Mouse (Mus musculus) hindbrain, embryonic 13.5 days (tissue): ENCODE measurements around the gene Dync1i1. TPM values are rescaled to one million over a fixed set of nuclear protein-coding genes. Genes with fewer than 3 reads are reported as not detected.

Experiments
- ATAC-seq: fragments of 200-750 bp; cut with Nextera tagmentation; 2 replicates; pipeline ENCODE4 v1.8.0; 2017; ENCODE audit warnings: moderate TSS enrichment; ENCODE audit not compliant: low FRiP score
- H3K27ac ChIP-seq: fragments of 300-500 bp; sonication (generic); 2 replicates; pipeline ENCODE4 v1.5.1; 2015; ENCODE audit warnings: inconsistent platforms, mild to moderate bottlenecking, moderate library complexity
- H3K27me3 ChIP-seq: fragments of 300-500 bp; sonication (generic); 2 replicates; pipeline ENCODE4 v1.6.1; 2015; ENCODE audit warnings: mild to moderate bottlenecking, inconsistent platforms
- H3K36me3 ChIP-seq: fragments of 300-500 bp; sonication (generic); 2 replicates; pipeline ENCODE4 v1.6.1; 2015; ENCODE audit warnings: mild to moderate bottlenecking, inconsistent platforms
- H3K4me1 ChIP-seq: fragments of 300-500 bp; sonication (generic); replicated peaks from 2 replicates; pipeline ENCODE4 v1.6.1; 2015; ENCODE audit warnings: inconsistent platforms
- H3K4me2 ChIP-seq: fragments of 300-500 bp; sonication (generic); 2 replicates; pipeline ENCODE4 v1.6.1; 2015; ENCODE audit warnings: inconsistent platforms, mild to moderate bottlenecking, moderate library complexity
- H3K4me3 ChIP-seq: fragments of 300-500 bp; sonication (generic); 2 replicates; pipeline ENCODE4 v1.5.1; 2015; ENCODE audit warnings: mild to moderate bottlenecking, inconsistent platforms
- H3K9ac ChIP-seq: fragments of 300-500 bp; sonication (generic); 2 replicates; pipeline ENCODE4 v1.6.1; 2015; ENCODE audit warnings: mild to moderate bottlenecking, inconsistent platforms
- H3K9me3 ChIP-seq: fragments of 300-500 bp; sonication (generic); 2 replicates; pipeline ENCODE4 v1.6.1; 2016; ENCODE audit warnings: inconsistent platforms
- WGBS: fragments of 180-500 bp; shearing (Covaris S2); methylation state at CpG from one replicate; pipeline ENCODE4 v1.1.7; 2015; 5-methylcytosine and 5-hydroxymethylcytosine counted together
- polyA plus RNA-seq: library from polyadenylated mRNA; unstranded; fragments of >200 nt; fragmentation: Nextera tagmentation; extraction: Ambion mirVana; gene quantifications from 2 replicates; pipeline ENCODE4 v1.2.1, GENCODE M21; 2015

Gene Dync1i1
- polyA plus RNA-seq, 1 experiment from 2014 or later = 9.0 TPM

GRCm38 (mm10) chr6:5734862-5735261 is 9.4 kb downstream of the Dync1i1 start:
- H3K4me3 ChIP-seq = no peak overlapping the region
- 81% methylated on average over 1 of the region's 1 CpGs for WGBS
- no peaks in the 10 kb centered on the region for H3K9me3 ChIP-seq
- H3K4me1 ChIP-seq = no peaks in the 10 kb centered on the region
- H3K36me3 ChIP-seq = no peaks in the 10 kb centered on the region
- no peak overlapping the region for H3K27ac ChIP-seq
- no peak for ATAC-seq
- no peaks in the 10 kb centered on the region for H3K27me3 ChIP-seq
- H3K4me2 ChIP-seq = no peak overlapping the region
- H3K9ac ChIP-seq = no peak overlapping the region

- Histone ChIP-seq H3K4me3 (no peak overlapping the region), H3K4me2 (no peak overlapping the region), H3K27me3 (no peaks in the 10 kb centered on the region), H3K9me3 (no peaks in the 10 kb centered on the region), H3K9ac (no peak overlapping the region), H3K27ac (no peak overlapping the region), H3K36me3 (no peaks in the 10 kb centered on the region), H3K4me1 (no peaks in the 10 kb centered on the region)
- ATAC-seq = peak; percentile 32; the same call in 1 of the 2 replicates
- 69% methylated on average over 7 of the region's 7 CpGs for WGBS
Measured at GRCm38 (mm10) chr6:5739711-5740110, 14.3 kb downstream of the Dync1i1 start.

- no peak overlapping the region for H3K4me2 ChIP-seq
- H3K4me1 ChIP-seq = no peaks in the 10 kb centered on the region
- H3K4me3 ChIP-seq = no peak overlapping the region
- no peak overlapping the region for H3K9ac ChIP-seq
- WGBS = 90% methylated on average over 6 of the region's 6 CpGs
- H3K36me3 ChIP-seq = no peaks in the 10 kb centered on the region
- no peak for ATAC-seq
- H3K9me3 ChIP-seq = no peaks in the 10 kb centered on the region
- no peak overlapping the region for H3K27ac ChIP-seq
- no peaks in the 10 kb centered on the region for H3K27me3 ChIP-seq
Measured at GRCm38 (mm10) chr6:5741395-5742032, 16.1 kb downstream of the Dync1i1 start.

- H3K27me3 ChIP-seq = no peaks in the 10 kb centered on the region
- no peak for ATAC-seq
- peaks cover 8% of the 10 kb centered on the region for H3K4me1 ChIP-seq
Measured at GRCm38 (mm10) chr6:5750079-5750711, 24.8 kb downstream of the Dync1i1 start.

GRCm38 (mm10) chr6:5752128-5752527 is 26.7 kb downstream of the Dync1i1 start:
- Histone ChIP-seq H3K9me3 (no peaks in the 10 kb centered on the region), H3K4me2 (peak overlapping the region; percentile 19), H3K4me3 (no peak overlapping the region), H3K27me3 (no peaks in the 10 kb centered on the region), H3K4me1 (peaks cover 8% of the 10 kb centered on the region), H3K27ac (no peak overlapping the region), H3K9ac (no peak overlapping the region), H3K36me3 (no peaks in the 10 kb centered on the region)
- 60% methylated on average over 16 of the region's 16 CpGs for WGBS
- ATAC-seq = peak; percentile 65

More at GRCm38 (mm10) chr6:5750079-5750711, 24.8 kb downstream of the Dync1i1 start:
- H3K9me3 ChIP-seq = no peaks in the 10 kb centered on the region
- 81% methylated on average over 6 of the region's 6 CpGs for WGBS
- H3K27ac ChIP-seq = no peak overlapping the region
- H3K4me3 ChIP-seq = no peak overlapping the region
- H3K9ac ChIP-seq = no peak overlapping the region
- no peak overlapping the region for H3K4me2 ChIP-seq
- H3K36me3 ChIP-seq = no peaks in the 10 kb centered on the region

- no peak overlapping the region for H3K9ac ChIP-seq
- no peak overlapping the region for H3K4me2 ChIP-seq
- H3K9me3 ChIP-seq = no peaks in the 10 kb centered on the region
- ATAC-seq = 0 out of 2 replicates have a peak, but pooled peaks have one; percentile 41
- H3K27me3 ChIP-seq = no peaks in the 10 kb centered on the region
- no peak overlapping the region for H3K27ac ChIP-seq
- no peak overlapping the region for H3K4me3 ChIP-seq
- H3K36me3 ChIP-seq = no peaks in the 10 kb centered on the region
- WGBS = 51% methylated on average over 5 of the region's 5 CpGs
- peaks cover 8% of the 10 kb centered on the region for H3K4me1 ChIP-seq
Measured at GRCm38 (mm10) chr6:5752617-5753016, 27.2 kb downstream of the Dync1i1 start.

- WGBS = 26% methylated on average over 5 of the region's 5 CpGs
- no peaks in the 10 kb centered on the region for H3K36me3 ChIP-seq
- ATAC-seq = peak; percentile 74
Measured at GRCm38 (mm10) chr6:5756509-5757130, 31.2 kb downstream of the Dync1i1 start.

GRCm38 (mm10) chr6:5762943-5763342 is 37.5 kb downstream of the Dync1i1 start:
- ATAC-seq = no peak
- no peak overlapping the region for H3K4me3 ChIP-seq
- H3K36me3 ChIP-seq = no peaks in the 10 kb centered on the region
- H3K27ac ChIP-seq = no peak overlapping the region
- H3K27me3 ChIP-seq = no peaks in the 10 kb centered on the region
- H3K9me3 ChIP-seq = no peaks in the 10 kb centered on the region
- no peak overlapping the region for H3K4me2 ChIP-seq
- no peak overlapping the region for H3K9ac ChIP-seq
- WGBS = 84% methylated on average over 2 of the region's 2 CpGs
- H3K4me1 ChIP-seq = no peaks in the 10 kb centered on the region

More at GRCm38 (mm10) chr6:5756509-5757130, 31.2 kb downstream of the Dync1i1 start:
- no peaks in the 10 kb centered on the region for H3K9me3 ChIP-seq
- no peaks in the 10 kb centered on the region for H3K27me3 ChIP-seq
- no peak overlapping the region for H3K4me3 ChIP-seq
- no peak overlapping the region for H3K27ac ChIP-seq
- H3K4me2 ChIP-seq = no peak overlapping the region
- peaks cover 8% of the 10 kb centered on the region for H3K4me1 ChIP-seq
- H3K9ac ChIP-seq = no peak overlapping the region

- Histone ChIP-seq H3K9me3 (no peaks in the 10 kb centered on the region), H3K4me2 (no peak overlapping the region), H3K9ac (no peak overlapping the region), H3K36me3 (no peaks in the 10 kb centered on the region), H3K27me3 (no peaks in the 10 kb centered on the region), H3K4me3 (no peak overlapping the region), H3K27ac (no peak overlapping the region), H3K4me1 (no peaks in the 10 kb centered on the region)
- ATAC-seq = no peak
- WGBS = 75% methylated on average over 1 of the region's 1 CpGs
Measured at GRCm38 (mm10) chr6:5768576-5768975, 43.1 kb downstream of the Dync1i1 start.

GRCm38 (mm10) chr6:5770283-5770682 is 44.8 kb downstream of the Dync1i1 start:
- 93% methylated on average over 4 of the region's 4 CpGs for WGBS
- Histone ChIP-seq H3K27me3 (no peaks in the 10 kb centered on the region), H3K9me3 (no peaks in the 10 kb centered on the region), H3K4me1 (no peaks in the 10 kb centered on the region), H3K4me3 (no peak overlapping the region), H3K36me3 (no peaks in the 10 kb centered on the region), H3K9ac (no peak overlapping the region), H3K27ac (no peak overlapping the region), H3K4me2 (no peak overlapping the region)
- no peak for ATAC-seq

GRCm38 (mm10) chr6:5775461-5775860 is 50.0 kb downstream of the Dync1i1 start:
- 54% methylated on average over 3 of the region's 3 CpGs for WGBS
- ATAC-seq = 0 out of 2 replicates have a peak, but pooled peaks have one; percentile 43
- H3K36me3 ChIP-seq = no peaks in the 10 kb centered on the region
- no peak overlapping the region for H3K4me2 ChIP-seq
- no peak overlapping the region for H3K27ac ChIP-seq
- no peaks in the 10 kb centered on the region for H3K9me3 ChIP-seq
- H3K4me3 ChIP-seq = no peak overlapping the region
- no peaks in the 10 kb centered on the region for H3K4me1 ChIP-seq
- H3K27me3 ChIP-seq = no peaks in the 10 kb centered on the region
- no peak overlapping the region for H3K9ac ChIP-seq

- H3K9ac ChIP-seq = no peak overlapping the region
- H3K4me1 ChIP-seq = no peaks in the 10 kb centered on the region
- H3K27ac ChIP-seq = no peak overlapping the region
- H3K9me3 ChIP-seq = no peaks in the 10 kb centered on the region
- no peaks in the 10 kb centered on the region for H3K36me3 ChIP-seq
- H3K27me3 ChIP-seq = no peaks in the 10 kb centered on the region
- 87% methylated on average over 6 of the region's 6 CpGs for WGBS
- H3K4me2 ChIP-seq = no peak overlapping the region
- no peak overlapping the region for H3K4me3 ChIP-seq
- no peak for ATAC-seq
Measured at GRCm38 (mm10) chr6:5781752-5782151, 56.3 kb downstream of the Dync1i1 start.
